Mouse (Mus musculus) lung, adult 2 months (tissue): Measurements from ENCODE around the gene B3galt2. TPM values are rescaled to one million over a fixed set of nuclear protein-coding genes. Genes with fewer than 3 reads are reported as not detected.
"Not testable (repeated sequence)": the region's sequence is repeated elsewhere in the genome, so short reads cannot be mapped to it uniquely, and the experiment has no call there.

Experiments used
- DNase-seq: peaks from one replicate; pipeline ENCODE4 v3.0.0; 2022
- H3K4me1 ChIP-seq: fragments of 200-500 bp; 2 replicates; pipeline ENCODE4 v1.6.1; 2011; ENCODE audit warnings: low read length; ENCODE audit not compliant: control insufficient read depth, insufficient read depth
- H3K4me3 ChIP-seq: fragments of 200-500 bp; replicated peaks from 2 replicates; pipeline ENCODE3; 2011; ENCODE audit warnings: low read depth, mild to moderate bottlenecking, control low read depth, low read length; ENCODE audit errors: extremely low read depth
- CTCF ChIP-seq: fragments of 200-500 bp; IDR thresholded peaks from 2 replicates; pipeline ENCODE4 v1.5.1; 2011; ENCODE audit warnings: mild to moderate bottlenecking, low read length, control low read depth; ENCODE audit not compliant: insufficient read depth
- POLR2A ChIP-seq: fragments of 200-500 bp; IDR thresholded peaks from 2 replicates; pipeline ENCODE4 v1.6.1; 2011; ENCODE audit warnings: low read depth, mild to moderate bottlenecking, control low read depth, low read length, borderline replicate concordance; ENCODE audit errors: extremely low read depth
- WGBS: fragments of 180-500 bp; shearing (Covaris S2); methylation state at CpG from one replicate; pipeline ENCODE4 v1.1.7; 2018; 5-methylcytosine and 5-hydroxymethylcytosine counted together
- polyA plus RNA-seq: library from polyadenylated mRNA; depleted of rRNA; stranded (reverse); fragments of >200 nt; gene quantifications from 2 replicates; pipeline ENCODE4 v1.2.3, GENCODE M21; 2012

B3galt2 gene
- polyA plus RNA-seq, 1 experiment: 0.20 TPM

- WGBS: 68% methylated on average over 4 of the region's 4 CpGs
Observed at GRCm38 (mm10) chr1:143645386-143645785, 4.9 kb downstream of the B3galt2 start.

GRCm38 (mm10) chr1:143646219-143646618, 5.8 kb downstream of the B3galt2 start:
- TF ChIP-seq POLR2A (no peak), CTCF (no peak)
- WGBS: 89% methylated on average over 4 of the region's 4 CpGs
- Histone ChIP-seq H3K4me1 (no peaks in the 10 kb centered on the region), H3K4me3 (no peak overlapping the region)
- DNase-seq: no peak

More at GRCm38 (mm10) chr1:143645386-143645785, 4.9 kb downstream of the B3galt2 start:
- TF ChIP-seq POLR2A: no peak
- TF ChIP-seq CTCF: no peak
- Histone ChIP-seq H3K4me3 (no peak overlapping the region), H3K4me1 (peaks cover 2% of the 10 kb centered on the region; the same call in 1 of the 2 replicates)
- DNase-seq: no peak

- Histone ChIP-seq H3K4me3 (no peak overlapping the region), H3K4me1 (no peaks in the 10 kb centered on the region)
- no peak for DNase-seq
- TF ChIP-seq CTCF (no peak), POLR2A (no peak)
- WGBS: 82% methylated on average over 2 of the region's 2 CpGs
Observed at GRCm38 (mm10) chr1:143650317-143650716, 9.9 kb downstream of the B3galt2 start.

- no peak overlapping the region for H3K4me3 ChIP-seq
- no peak for DNase-seq
- no peaks in the 10 kb centered on the region for H3K4me1 ChIP-seq
- 73% methylated on average over 3 of the region's 3 CpGs for WGBS
- no peak for TF ChIP-seq CTCF
- no peak for TF ChIP-seq POLR2A
Observed at GRCm38 (mm10) chr1:143653646-143654045, 13.2 kb downstream of the B3galt2 start.

- no peak for DNase-seq
- 89% methylated on average over 2 of the region's 2 CpGs for WGBS
- H3K4me1 ChIP-seq: no peaks in the 10 kb centered on the region; the same call in 1 of the 2 replicates
- no peak overlapping the region for H3K4me3 ChIP-seq
- TF ChIP-seq CTCF: no peak
- TF ChIP-seq POLR2A: no peak
Observed at GRCm38 (mm10) chr1:143663197-143663596, 22.7 kb downstream of the B3galt2 start.

- H3K4me1 ChIP-seq, H3K4me3 ChIP-seq, DNase-seq: not testable (repeated sequence)
- WGBS: 90% methylated on average over 4 of the region's 4 CpGs
Observed at GRCm38 (mm10) chr1:143664786-143665185, 24.3 kb downstream of the B3galt2 start.

- TF ChIP-seq CTCF (no peak), POLR2A (no peak)
- H3K4me3 ChIP-seq: no peak overlapping the region
- no peak for DNase-seq
- no peaks in the 10 kb centered on the region for H3K4me1 ChIP-seq
- WGBS: 75% methylated on average over 4 of the region's 4 CpGs
Observed at GRCm38 (mm10) chr1:143675734-143676361, 35.4 kb downstream of the B3galt2 start.

GRCm38 (mm10) chr1:143681108-143681507, 40.6 kb downstream of the B3galt2 start:
- TF ChIP-seq POLR2A: no peak
- TF ChIP-seq CTCF: no peak
- Histone ChIP-seq H3K4me1 (no peaks in the 10 kb centered on the region), H3K4me3 (no peak overlapping the region)
- no peak for DNase-seq
- WGBS: 91% methylated on average over 5 of the region's 5 CpGs

- DNase-seq: no peak
- Histone ChIP-seq H3K4me3 (no peak overlapping the region), H3K4me1 (no peaks in the 10 kb centered on the region)
- whole genome bisulfite sequencing: 88% methylated on average over 3 of the region's 3 CpGs
- no peak for TF ChIP-seq CTCF
Observed at GRCm38 (mm10) chr1:143684849-143685248, 44.4 kb downstream of the B3galt2 start.

GRCm38 (mm10) chr1:143701736-143702135, 61.3 kb downstream of the B3galt2 start:
- under 1% methylated on average over 13 of the region's 13 CpGs for WGBS
- no peak for TF ChIP-seq POLR2A
- no peak for TF ChIP-seq CTCF
- no peak for DNase-seq
- no peaks in the 10 kb centered on the region; the same call in 1 of the 2 replicates for H3K4me1 ChIP-seq
- peak overlapping the region; percentile 85 for H3K4me3 ChIP-seq

- 2% methylated on average over 46 of the region's 48 CpGs for WGBS
- peak overlapping the region; percentile 85 for H3K4me3 ChIP-seq
- no peaks in the 10 kb centered on the region; the same call in 1 of the 2 replicates for H3K4me1 ChIP-seq
- DNase-seq: no peak
- TF ChIP-seq CTCF (no peak), POLR2A (no peak)
Observed at GRCm38 (mm10) chr1:143702141-143702740, 61.8 kb downstream of the B3galt2 start.
